Mouse (Mus musculus) liver, embryonic 11.5 days (tissue): ENCODE data around the gene Rnf212b. TPM values are rescaled to one million over a fixed set of nuclear protein-coding genes. Genes with fewer than 3 reads are reported as not detected.

Source experiments
- polyA plus RNA-seq: library from polyadenylated mRNA; unstranded; fragments of >200 nt; fragmentation: Nextera tagmentation; extraction: Ambion mirVana; gene quantifications from 2 replicates; pipeline ENCODE4 v1.2.1, GENCODE M21; 2014

Gene Rnf212b
- polyA plus RNA-seq, 1 experiment from 2014 or later = not detected

Other genes starting within 250 kb of the Rnf212b start
- 15.0 and 17.8 TPM in 2 replicates for gene Ajuba, start 236.6 kb upstream of the Rnf212b start, polyA plus RNA-seq
- 5.6 and 5.8 TPM in 2 replicates for gene 4931414P19Rik, start 208.1 kb upstream of the Rnf212b start, polyA plus RNA-seq
- 411 and 417 TPM in 2 replicates for gene Psmb5, start 196.1 kb upstream of the Rnf212b start, polyA plus RNA-seq
- gene Psmb11, start 192.7 kb upstream of the Rnf212b start, polyA plus RNA-seq = not detected in 2 replicates
- not detected in 2 replicates for gene Gm17606, start 173.2 kb upstream of the Rnf212b start, polyA plus RNA-seq
- gene Cdh24, start 172.8 kb upstream of the Rnf212b start, polyA plus RNA-seq = 1.7 and 1.9 TPM in 2 replicates
- gene 1700123O20Rik, start 127.9 kb upstream of the Rnf212b start, polyA plus RNA-seq = 76.1 and 81.1 TPM in 2 replicates
- 98.8 and 109 TPM in 2 replicates for gene Acin1, start 127.2 kb upstream of the Rnf212b start, polyA plus RNA-seq
- 0.07 TPM in 1 of 2 replicates, not detected in the other for gene Gm29776, start 115.3 kb upstream of the Rnf212b start, polyA plus RNA-seq
- 2.0 and 3.1 TPM in 2 replicates for gene Cebpe, start 102.0 kb upstream of the Rnf212b start, polyA plus RNA-seq
- 6.8 and 7.1 TPM in 2 replicates for gene Slc7a8, start 32.2 kb upstream of the Rnf212b start, polyA plus RNA-seq
- gene Homez, start 56.8 kb downstream of the Rnf212b start, polyA plus RNA-seq = 5.2 and 5.5 TPM in 2 replicates
- 1.1 and 2.1 TPM in 2 replicates for gene Ppp1r3e, start 63.4 kb downstream of the Rnf212b start, polyA plus RNA-seq
- 2.0 and 2.1 TPM in 2 replicates for gene Bcl2l2, start 69.2 kb downstream of the Rnf212b start, polyA plus RNA-seq
- 0.27 TPM in 1 of 2 replicates, not detected in the other for gene Gm20521, start 69.3 kb downstream of the Rnf212b start, polyA plus RNA-seq
- gene Pabpn1, start 78.4 kb downstream of the Rnf212b start, polyA plus RNA-seq = 117 and 132 TPM in 2 replicates
- 10.5 and 14.0 TPM in 2 replicates for gene Slc22a17, start 99.0 kb downstream of the Rnf212b start, polyA plus RNA-seq
- 5.5 and 6.7 TPM in 2 replicates for gene Efs, start 112.0 kb downstream of the Rnf212b start, polyA plus RNA-seq
- gene Il25, start 118.6 kb downstream of the Rnf212b start, polyA plus RNA-seq = not detected in 2 replicates
- gene Cmtm5, start 122.1 kb downstream of the Rnf212b start, polyA plus RNA-seq = 0.21 TPM in 1 of 2 replicates, not detected in the other
- 14.5 and 43.0 TPM in 2 replicates for gene Myh6, start 152.8 kb downstream of the Rnf212b start, polyA plus RNA-seq
- gene Gm17428, start 162.8 kb downstream of the Rnf212b start, polyA plus RNA-seq = not detected in 2 replicates
- 2.7 and 9.7 TPM in 2 replicates for gene Myh7, start 180.5 kb downstream of the Rnf212b start, polyA plus RNA-seq
- gene Ngdn, start 201.3 kb downstream of the Rnf212b start, polyA plus RNA-seq = 87.0 and 95.6 TPM in 2 replicates